Mouse (Mus musculus) embryonic fibroblast, embryonic 13.5 days (primary cell): ENCODE results near the gene Med29. TPM values are rescaled to one million over a fixed set of nuclear protein-coding genes. Genes with fewer than 3 reads are reported as not detected.

ENCODE experiments used
- H3K27ac ChIP-seq: 2 replicates; pipeline ENCODE4 v1.5.1; 2012; ENCODE audit warnings: low read length, control low read depth, inconsistent platforms; ENCODE audit not compliant: insufficient read depth
- H3K4me1 ChIP-seq: 2 replicates; pipeline ENCODE4 v1.6.1; 2011; ENCODE audit warnings: low read length; ENCODE audit not compliant: control insufficient read depth, insufficient read depth
- H3K4me3 ChIP-seq: 2 replicates; pipeline ENCODE4 v1.5.1; 2011; ENCODE audit warnings: mild to moderate bottlenecking, control low read depth, low read length; ENCODE audit not compliant: insufficient read depth
- CTCF ChIP-seq: IDR thresholded peaks from 2 replicates; pipeline ENCODE4 v1.5.1; 2011; ENCODE audit warnings: mild to moderate bottlenecking, control low read depth, low read length, moderate library complexity, borderline replicate concordance; ENCODE audit not compliant: insufficient read depth
- POLR2A ChIP-seq: IDR thresholded peaks from 2 replicates; pipeline ENCODE4 v1.6.1; 2011; ENCODE audit warnings: low read depth, mild to moderate bottlenecking, control low read depth, low read length, moderate library complexity
- polyA plus RNA-seq: library from polyadenylated mRNA; stranded (reverse); fragments of >200 nt; gene quantifications from 2 replicates; pipeline ENCODE4 v1.2.4, GENCODE M21; 2011; ENCODE audit warnings: low read depth; ENCODE audit not compliant: missing spikeins, insufficient read length

Gene Med29
- polyA plus RNA-seq, 1 experiment, result 18.2 TPM

- TF ChIP-seq CTCF (no peak), POLR2A (no peak)
- peak overlapping the region; percentile 88 for H3K27ac ChIP-seq
- H3K4me1 ChIP-seq, result peaks cover 24% of the 10 kb centered on the region
- H3K4me3 ChIP-seq, result no peak overlapping the region
Observed at GRCm38 (mm10) chr7:28356981-28357380, 35.5 kb downstream of the Med29 start.

DNA sequence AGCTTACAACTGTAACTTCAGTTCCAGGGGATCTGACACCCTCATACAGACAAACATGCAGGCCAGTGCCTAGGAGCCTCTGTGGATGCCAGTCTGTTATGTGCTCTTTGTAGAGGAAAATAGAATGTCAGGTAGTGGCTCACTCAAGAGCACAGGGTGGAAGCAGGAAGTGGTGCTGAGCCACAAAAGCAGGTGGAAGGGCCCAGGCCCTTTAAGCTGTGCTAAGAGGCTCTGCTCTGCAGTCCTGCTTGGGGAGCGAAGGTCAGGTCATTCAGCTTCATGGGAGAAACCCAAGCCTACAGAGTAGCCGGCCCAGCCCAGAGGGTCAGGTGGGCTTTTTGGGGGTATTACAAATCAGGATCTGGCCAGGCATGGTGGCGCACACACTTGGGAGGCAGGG is 37.3 kb downstream of the Med29 start:
- Histone ChIP-seq H3K4me1 (peaks cover 24% of the 10 kb centered on the region), H3K4me3 (no peak overlapping the region), H3K27ac (no peak overlapping the region)
- no peak for TF ChIP-seq CTCF
- TF ChIP-seq POLR2A, result no peak; the same call in 1 of the 2 replicates

DNA sequence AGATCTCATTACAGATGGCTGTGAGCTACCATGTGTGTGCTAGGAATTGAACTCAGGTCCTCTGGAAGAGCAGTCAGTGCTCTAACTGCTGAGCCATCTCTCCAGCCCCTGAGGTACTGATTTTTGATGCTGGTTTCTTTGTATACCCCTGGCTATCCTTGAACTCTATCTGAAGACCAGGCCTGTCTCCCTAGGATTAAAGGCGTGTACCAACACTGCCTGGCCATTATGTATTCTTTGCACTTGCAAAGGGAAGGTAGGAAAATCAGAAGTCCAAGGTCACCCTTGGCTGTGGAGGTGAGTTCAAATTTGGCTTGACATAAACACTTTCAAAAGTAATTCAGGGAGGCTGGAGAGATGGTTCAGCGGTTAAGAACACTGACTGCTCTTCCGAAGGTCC is 37.9 kb downstream of the Med29 start:
- no peak overlapping the region for H3K27ac ChIP-seq
- H3K4me1 ChIP-seq, result peaks cover 24% of the 10 kb centered on the region
- no peak overlapping the region for H3K4me3 ChIP-seq
- TF ChIP-seq POLR2A (no peak), CTCF (no peak)

DNA sequence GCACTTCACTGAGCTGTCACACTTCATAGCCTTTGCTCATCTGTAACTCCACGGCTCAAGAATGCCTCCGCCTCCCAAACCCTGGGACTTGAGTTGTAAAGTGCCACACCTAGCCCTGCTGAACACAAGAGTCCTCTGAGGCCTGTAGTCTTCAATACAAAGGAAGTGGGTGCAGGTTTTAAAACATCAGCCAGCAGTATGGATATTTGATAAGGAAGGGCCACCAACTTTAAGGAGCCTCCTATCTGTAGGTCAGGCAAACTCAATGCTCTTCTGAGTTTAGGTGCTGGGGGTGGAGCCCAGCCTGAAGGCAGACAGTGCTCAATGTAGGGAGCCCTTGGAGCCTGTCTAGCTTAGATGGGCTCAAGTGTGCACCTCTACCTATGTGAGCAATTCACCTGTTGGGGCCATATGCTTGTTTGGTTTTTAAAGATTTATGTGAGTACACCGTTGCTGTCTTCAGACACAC is 38.4 kb downstream of the Med29 start:
- no peak for TF ChIP-seq CTCF
- TF ChIP-seq POLR2A, result no peak
- Histone ChIP-seq H3K4me1 (peaks cover 24% of the 10 kb centered on the region), H3K4me3 (no peak overlapping the region), H3K27ac (no peak overlapping the region)

DNA sequence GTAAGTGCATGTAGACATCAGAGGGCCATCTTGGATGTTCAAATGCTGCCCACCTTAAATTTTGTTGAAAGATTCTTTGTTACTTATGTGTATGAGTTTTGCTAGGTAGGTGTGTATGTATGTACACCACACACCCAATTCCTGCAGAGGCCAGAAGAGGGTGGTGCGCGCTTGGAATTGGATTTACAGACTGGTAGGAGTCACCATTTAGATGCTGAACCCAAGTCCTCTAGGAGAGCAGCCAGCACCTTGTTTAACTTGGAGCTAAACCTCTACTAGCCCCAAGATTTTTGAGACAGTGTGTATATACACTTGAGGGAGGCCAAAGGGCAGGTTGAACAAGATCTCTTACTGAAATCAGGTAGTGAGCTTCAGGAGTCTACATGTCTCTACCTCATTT is 39.2 kb downstream of the Med29 start:
- no peak overlapping the region for H3K27ac ChIP-seq
- peaks cover 16% of the 10 kb centered on the region for H3K4me1 ChIP-seq
- TF ChIP-seq POLR2A (0 out of 2 replicates have a peak, but pooled peaks have one; percentile 4), CTCF (no peak)
- no peak overlapping the region for H3K4me3 ChIP-seq

DNA sequence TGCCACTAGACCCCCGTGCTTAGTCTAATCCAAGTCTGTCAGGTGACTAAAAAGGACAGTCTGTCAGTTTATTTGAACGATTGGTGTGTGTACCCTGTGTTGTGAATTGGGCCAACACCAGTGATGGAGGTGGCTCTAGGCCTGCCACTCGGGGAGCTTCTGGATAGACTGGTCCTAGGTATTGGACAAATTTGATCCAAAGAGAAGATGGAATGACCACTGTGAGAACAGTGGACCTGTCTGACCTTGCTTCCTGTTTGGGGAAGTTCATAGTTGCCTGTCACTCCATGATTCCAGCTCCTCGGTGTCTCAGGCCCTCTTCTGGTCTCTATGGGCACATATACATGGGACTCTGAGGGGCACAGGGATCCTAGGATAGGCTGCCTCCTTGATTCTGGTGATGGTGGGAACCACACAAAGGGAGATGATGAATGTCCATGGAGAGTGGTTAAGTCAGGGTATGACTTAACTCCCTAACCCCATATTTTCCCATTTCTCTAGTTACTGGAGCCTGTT is 40.8 kb downstream of the Med29 start:
- Histone ChIP-seq H3K4me1 (peaks cover 3% of the 10 kb centered on the region), H3K27ac (no peak overlapping the region; the same call in 1 of the 2 replicates)

GRCm38 (mm10) chr7:28350155-28350883 is 42.2 kb downstream of the Med29 start, which contains the start of gene Rps16:
Gene Rps16, plus strand, starts transcription at chr7:28350652.
- TF ChIP-seq POLR2A (peak; percentile 67), CTCF (no peak)
- H3K4me3 ChIP-seq, result peak within 1 kb of the TSS; percentile 98
- H3K27ac ChIP-seq, result peak within 1 kb of the TSS; percentile 90
- no peaks in the 10 kb centered on the region for H3K4me1 ChIP-seq

More for the DNA sequence above, 40.8 kb downstream of the Med29 start:
- TF ChIP-seq POLR2A (no peak), CTCF (no peak)
- H3K4me3 ChIP-seq, result peak overlapping the region; percentile 98

DNA sequence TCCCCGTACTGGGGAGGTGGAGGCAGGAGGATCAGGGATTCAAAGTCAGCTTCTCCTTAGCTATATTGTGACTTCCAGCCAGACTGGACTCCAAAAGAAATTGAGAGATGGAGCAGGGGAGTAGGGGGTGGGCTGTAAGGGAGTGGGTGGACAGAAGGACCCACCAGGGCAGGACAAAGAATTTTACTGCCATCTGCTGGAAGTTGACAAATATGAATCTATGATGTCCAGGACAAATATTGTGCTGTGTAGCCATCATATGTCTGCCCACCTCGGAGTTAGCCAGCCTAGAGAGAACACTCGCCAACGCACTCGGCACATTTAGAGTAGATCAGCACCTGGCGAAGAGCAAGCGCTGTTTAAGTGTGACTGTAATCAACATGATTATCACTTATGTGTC is 43.9 kb downstream of the Med29 start:
- H3K4me1 ChIP-seq, result no peaks in the 10 kb centered on the region
- TF ChIP-seq POLR2A, result no peak
- TF ChIP-seq CTCF, result no peak
- no peak overlapping the region for H3K4me3 ChIP-seq
- H3K27ac ChIP-seq, result no peak overlapping the region

DNA sequence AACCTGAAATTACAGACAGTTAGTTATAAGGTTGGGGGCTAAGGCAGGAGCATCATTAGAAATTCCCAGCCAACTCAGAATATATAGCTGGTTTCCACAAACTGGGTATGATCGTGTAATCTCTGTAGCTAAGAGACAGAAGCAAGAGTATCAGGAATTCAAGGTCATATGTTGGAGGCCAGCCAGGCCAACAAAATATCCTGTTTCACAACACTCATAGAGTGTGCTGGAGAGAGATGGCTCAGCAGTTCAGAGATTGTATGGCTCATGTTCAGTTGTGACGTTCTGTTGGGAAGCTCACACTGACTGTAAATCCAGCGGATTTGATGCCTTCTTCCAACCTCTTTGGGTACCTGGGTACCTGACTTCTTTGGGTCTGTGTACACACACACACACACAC is 44.8 kb downstream of the Med29 start:
- TF ChIP-seq POLR2A, result no peak
- no peak for TF ChIP-seq CTCF
- Histone ChIP-seq H3K27ac (0 out of 2 replicates have a peak overlapping the region, but pooled peaks have one; percentile 7), H3K4me1 (no peaks in the 10 kb centered on the region), H3K4me3 (no peak overlapping the region)

GRCm38 (mm10) chr7:28344637-28345036 is 47.9 kb downstream of the Med29 start:
- H3K27ac ChIP-seq, result no peak overlapping the region
- H3K4me1 ChIP-seq, result no peaks in the 10 kb centered on the region
- H3K4me3 ChIP-seq, result no peak overlapping the region
- TF ChIP-seq CTCF (peak; percentile 38; the same call in 1 of the 2 replicates), POLR2A (no peak)
